Mouse (Mus musculus) embryonic facial prominence, embryonic 11.5 days (tissue): ENCODE results near the gene Ciao2a. TPM values are rescaled to one million over a fixed set of nuclear protein-coding genes. Genes with fewer than 3 reads are reported as not detected.

ENCODE experiments used
- ATAC-seq: fragments of 200-750 bp; cut with Nextera tagmentation; replicated peaks from 2 replicates; pipeline ENCODE4 v1.8.0; 2017; ENCODE audit warnings: low read depth; ENCODE audit not compliant: insufficient number of reproducible peaks, low FRiP score, low TSS enrichment
- DNase-seq: peaks from one replicate; pipeline ENCODE4 v3.0.0-alpha.2; 2015; ENCODE audit warnings: low spot score
- H3K27ac ChIP-seq: fragments of 300-500 bp; sonication (generic); replicated peaks from 2 replicates; pipeline ENCODE4 v1.5.1; 2014; ENCODE audit warnings: mild to moderate bottlenecking, low read depth, low read length, control low read depth
- H3K27me3 ChIP-seq: fragments of 300-500 bp; sonication (generic); 2 replicates; pipeline ENCODE4 v1.6.1; 2014; ENCODE audit warnings: mild to moderate bottlenecking, low read length, moderate library complexity, mixed read lengths; ENCODE audit not compliant: control insufficient read depth, insufficient read depth
- H3K36me3 ChIP-seq: fragments of 300-500 bp; sonication (generic); replicated peaks from 2 replicates; pipeline ENCODE4 v1.6.1; 2014; ENCODE audit warnings: low read depth, mild to moderate bottlenecking, low read length, moderate library complexity, mixed read lengths; ENCODE audit not compliant: control insufficient read depth, insufficient read depth
- H3K4me1 ChIP-seq: fragments of 300-500 bp; sonication (generic); 2 replicates; pipeline ENCODE4 v1.6.1; 2014; ENCODE audit warnings: low read length, mixed read lengths; ENCODE audit not compliant: control insufficient read depth, insufficient read depth
- H3K4me2 ChIP-seq: fragments of 300-500 bp; sonication (generic); 2 replicates; pipeline ENCODE4 v1.6.1; 2014; ENCODE audit warnings: low read depth, mild to moderate bottlenecking, control low read depth, low read length, moderate library complexity
- H3K4me3 ChIP-seq: fragments of 300-500 bp; sonication (generic); 2 replicates; pipeline ENCODE4 v1.5.1; 2014; ENCODE audit warnings: low read depth, low read length, control low read depth
- H3K9ac ChIP-seq: fragments of 300-500 bp; sonication (generic); replicated peaks from 2 replicates; pipeline ENCODE4 v1.6.1; 2014; ENCODE audit warnings: mild to moderate bottlenecking, control low read depth, low read length
- H3K9me3 ChIP-seq: fragments of 300-500 bp; sonication (generic); replicated peaks from 2 replicates; pipeline ENCODE4 v1.6.1; 2016; ENCODE audit warnings: mild to moderate bottlenecking, low read length, inconsistent platforms, mixed read lengths; ENCODE audit not compliant: control insufficient read depth
- WGBS: fragments of 180-500 bp; shearing (Covaris S2); extraction: QIAGEN DNeasy Blood & Tissue Kit; methylation state at CpG from one replicate; pipeline ENCODE4 v1.1.7; 2014; 5-methylcytosine and 5-hydroxymethylcytosine counted together
- polyA plus RNA-seq: library from polyadenylated mRNA; unstranded; fragments of >200 nt; fragmentation: Nextera tagmentation; extraction: Ambion mirVana; gene quantifications from 2 replicates; pipeline ENCODE4 v1.2.1, GENCODE M21; 2014

Gene Ciao2a
- polyA plus RNA-seq, 1 experiment from 2014 or later, result 206 TPM

- Histone ChIP-seq H3K4me1 (no peaks in the 10 kb centered on the region; the same call in 1 of the 2 replicates), H3K27ac (no peak overlapping the region), H3K9ac (no peak overlapping the region), H3K4me2 (no peak overlapping the region), H3K9me3 (no peaks in the 10 kb centered on the region), H3K4me3 (no peak overlapping the region), H3K27me3 (no peaks in the 10 kb centered on the region), H3K36me3 (no peaks in the 10 kb centered on the region)
- 57% methylated on average over 3 of the region's 3 CpGs for WGBS
- no peak for ATAC-seq
- DNase-seq, result no peak
Observed at GRCm38 (mm10) chr9:66182679-66182993, 56.2 kb downstream of the Ciao2a start.

- Histone ChIP-seq H3K4me1 (no peaks in the 10 kb centered on the region; the same call in 1 of the 2 replicates), H3K9ac (no peak overlapping the region), H3K4me3 (no peak overlapping the region), H3K36me3 (no peaks in the 10 kb centered on the region), H3K27ac (no peak overlapping the region), H3K27me3 (no peaks in the 10 kb centered on the region), H3K4me2 (no peak overlapping the region), H3K9me3 (no peaks in the 10 kb centered on the region)
- DNase-seq, result no peak
- ATAC-seq, result no peak
- 79% methylated on average over 3 of the region's 3 CpGs for WGBS
Observed at GRCm38 (mm10) chr9:66183023-66183422, 56.6 kb downstream of the Ciao2a start.

- Histone ChIP-seq H3K9ac (no peak overlapping the region), H3K4me1 (no peaks in the 10 kb centered on the region; the same call in 1 of the 2 replicates), H3K4me2 (no peak overlapping the region), H3K27ac (no peak overlapping the region), H3K9me3 (no peaks in the 10 kb centered on the region), H3K36me3 (no peaks in the 10 kb centered on the region), H3K27me3 (no peaks in the 10 kb centered on the region), H3K4me3 (no peak overlapping the region)
- ATAC-seq, result no peak
- no peak for DNase-seq
- 60% methylated on average over 5 of the region's 5 CpGs for WGBS
Observed at GRCm38 (mm10) chr9:66184572-66184971, 58.2 kb downstream of the Ciao2a start.

- 41% methylated on average over 6 of the region's 6 CpGs for WGBS
- Histone ChIP-seq H3K27ac (no peak overlapping the region), H3K9me3 (no peaks in the 10 kb centered on the region), H3K4me2 (no peak overlapping the region), H3K4me3 (no peak overlapping the region), H3K4me1 (no peaks in the 10 kb centered on the region; the same call in 1 of the 2 replicates), H3K9ac (no peak overlapping the region), H3K36me3 (no peaks in the 10 kb centered on the region), H3K27me3 (no peaks in the 10 kb centered on the region)
- DNase-seq, result no peak
- no peak for ATAC-seq
Observed at GRCm38 (mm10) chr9:66186426-66186825, 60.0 kb downstream of the Ciao2a start.

Other genes with a start within 250 kb of the Ciao2a start
- 244 and 273 TPM in 2 replicates for gene Pclaf, start 236.4 kb upstream of the Ciao2a start, polyA plus RNA-seq
- gene Trip4, start 217.8 kb upstream of the Ciao2a start, polyA plus RNA-seq, result 37.9 and 45.5 TPM in 2 replicates
- 17.3 and 17.9 TPM in 2 replicates for gene Csnk1g1, start 217.7 kb upstream of the Ciao2a start, polyA plus RNA-seq
- gene Ppib, start 66.4 kb upstream of the Ciao2a start, polyA plus RNA-seq, result 543 and 552 TPM in 2 replicates
- 4.1 and 4.7 TPM in 2 replicates for gene Snx22, start 56.9 kb upstream of the Ciao2a start, polyA plus RNA-seq
- gene Snx1, start within 50 bp of the Ciao2a start, polyA plus RNA-seq, result 144 and 148 TPM in 2 replicates
- 5.7 and 6.2 TPM in 2 replicates for gene Dapk2, start 31.6 kb downstream of the Ciao2a start, polyA plus RNA-seq
- gene Herc1, start 223.8 kb downstream of the Ciao2a start, polyA plus RNA-seq, result 24.1 and 25.2 TPM in 2 replicates